Mouse (Mus musculus): ENCODE data around the gene Sh3bgrl2. TPM values are rescaled to one million over a fixed set of nuclear protein-coding genes. Genes with fewer than 3 reads are reported as not detected.

The Sh3bgrl2 gene
- polyA plus RNA-seq, 2 experiments, result 5.3 to 15.5 TPM

DNA sequence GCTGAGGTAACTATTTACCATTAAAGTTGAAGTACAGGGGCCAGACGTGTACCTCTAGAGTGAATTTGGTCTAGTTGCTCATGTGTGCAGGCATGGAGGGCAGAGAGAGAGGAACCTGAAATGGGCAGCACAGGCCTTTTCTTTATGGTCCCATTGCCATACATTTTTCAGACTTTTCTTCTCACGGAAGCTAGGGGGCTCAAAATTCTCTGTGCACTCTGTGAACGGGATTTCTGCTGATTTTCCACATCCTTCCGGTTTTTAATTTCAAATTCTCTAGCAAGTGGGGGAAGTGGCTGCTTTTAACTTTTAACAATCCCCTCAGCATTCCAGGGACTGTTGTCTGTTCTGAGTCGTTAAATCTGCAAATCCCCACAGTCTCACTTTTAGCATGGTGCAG, 83.8 kb downstream of the Sh3bgrl2 start:
- Histone ChIP-seq H3K27ac (replicated peaks; ENCODE audit: low read depth, low read length) (no peak overlapping the region), H3K4me3 (replicated peaks; ENCODE audit: low read length) (no peak overlapping the region), H3K4me2 (replicated peaks; ENCODE audit: low read depth, low read length, severe bottlenecking) (no peak overlapping the region), H3K9me3 (ENCODE audit: control insufficient read depth, low read length) (no peaks in the 10 kb centered on the region), H3K9ac (ENCODE audit: low read depth, low read length, severe bottlenecking) (no peak overlapping the region), H3K4me1 (ENCODE audit: control insufficient read depth, insufficient read depth, low read length) (peaks cover 18% of the 10 kb centered on the region; the same call in 1 of the 2 replicates), H3K36me3 (ENCODE audit: control insufficient read depth, insufficient read depth, low read length) (no peaks in the 10 kb centered on the region), H3K27me3 (ENCODE audit: control insufficient read depth, insufficient read depth, low read length) (no peaks in the 10 kb centered on the region)
- ATAC-seq (ENCODE audit: low FRiP score, low read depth) (no peak), DNase-seq (ENCODE audit: low spot score) (no peak)
- 18% methylated on average over 5 of the region's 5 CpGs for WGBS
- no peak for TF ChIP-seq POLR2A (IDR thresholded peaks at IDR 0.05; ENCODE audit: borderline replicate concordance, extremely low read depth, insufficient read depth, insufficient read length)

DNA sequence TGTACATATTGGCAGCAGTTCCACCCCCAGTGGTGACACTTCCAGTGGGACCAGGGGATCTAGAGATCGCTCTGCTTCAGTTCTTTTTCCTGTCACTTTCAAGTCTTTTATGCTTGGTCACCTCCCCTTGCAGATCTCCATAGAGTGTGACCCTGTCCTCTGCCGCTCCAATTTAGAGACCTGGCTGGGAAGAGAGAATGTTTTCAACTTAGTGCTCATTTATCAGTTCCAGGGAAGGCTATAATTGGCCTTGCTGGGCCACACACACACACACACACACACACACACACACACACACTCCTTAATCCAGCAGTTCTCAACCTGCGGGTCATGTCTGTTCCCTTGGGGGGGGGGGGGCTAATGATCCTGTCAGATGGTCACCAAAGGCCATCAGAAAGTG, 86.6 kb downstream of the Sh3bgrl2 start:
- no peak for TF ChIP-seq POLR2A (IDR thresholded peaks at IDR 0.05; ENCODE audit: borderline replicate concordance, extremely low read depth, insufficient read depth, insufficient read length)
- H3K4me1 ChIP-seq (ENCODE audit: control insufficient read depth, insufficient read depth, low read length), result peaks cover 10% of the 10 kb centered on the region
- H3K9me3 ChIP-seq (ENCODE audit: control insufficient read depth, low read length), result no peaks in the 10 kb centered on the region
- no peak overlapping the region for H3K4me2 ChIP-seq (replicated peaks; ENCODE audit: low read depth, low read length, severe bottlenecking)
- DNase-seq (ENCODE audit: low spot score) (no peak), ATAC-seq (ENCODE audit: low FRiP score, low read depth) (no peak)
- H3K9ac ChIP-seq (ENCODE audit: low read depth, low read length, severe bottlenecking), result no peak overlapping the region
- no peak overlapping the region for H3K4me3 ChIP-seq (replicated peaks; ENCODE audit: low read length)
- H3K36me3 ChIP-seq (ENCODE audit: control insufficient read depth, insufficient read depth, low read length), result no peaks in the 10 kb centered on the region
- whole genome bisulfite sequencing, result 37% methylated on average over 3 of the region's 3 CpGs
- H3K27me3 ChIP-seq (ENCODE audit: control insufficient read depth, insufficient read depth, low read length), result no peaks in the 10 kb centered on the region
- H3K27ac ChIP-seq (replicated peaks; ENCODE audit: low read depth, low read length), result no peak overlapping the region

DNA sequence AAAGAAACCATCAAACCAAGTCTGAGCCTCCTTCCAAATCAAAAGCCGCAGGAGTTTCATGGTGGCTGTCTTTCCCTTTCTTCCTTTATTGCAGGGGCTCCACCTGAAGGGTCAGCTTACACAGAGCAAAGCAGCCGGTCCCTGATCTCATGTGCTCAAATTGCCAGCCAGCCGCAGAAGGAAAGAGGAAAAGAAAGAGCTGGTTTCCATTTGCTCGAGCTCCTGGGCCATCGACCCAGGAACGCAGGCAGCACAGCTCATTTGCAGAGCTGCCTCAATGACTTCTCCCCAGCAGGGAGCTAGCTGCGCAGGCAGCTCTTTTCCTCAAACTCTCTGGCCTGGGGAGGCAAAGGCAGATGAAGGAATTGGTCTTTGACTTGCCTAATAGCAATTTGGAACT, 87.9 kb downstream of the Sh3bgrl2 start:
- peaks cover 14% of the 10 kb centered on the region for H3K4me1 ChIP-seq (ENCODE audit: control insufficient read depth, insufficient read depth, low read length)
- ATAC-seq (ENCODE audit: low FRiP score, low read depth) (no peak), DNase-seq (ENCODE audit: low spot score) (peak; percentile 14)
- no peak overlapping the region for H3K4me3 ChIP-seq (replicated peaks; ENCODE audit: low read length)
- no peaks in the 10 kb centered on the region for H3K27me3 ChIP-seq (ENCODE audit: control insufficient read depth, insufficient read depth, low read length)
- WGBS, result 3% methylated on average over 7 of the region's 7 CpGs
- TF ChIP-seq POLR2A (IDR thresholded peaks at IDR 0.05; ENCODE audit: borderline replicate concordance, extremely low read depth, insufficient read depth, insufficient read length), result no peak
- H3K36me3 ChIP-seq (ENCODE audit: control insufficient read depth, insufficient read depth, low read length), result no peaks in the 10 kb centered on the region
- H3K27ac ChIP-seq (replicated peaks; ENCODE audit: low read depth, low read length), result peak overlapping the region; percentile 21; the same call in 1 of the 2 replicates
- H3K9me3 ChIP-seq (ENCODE audit: control insufficient read depth, low read length), result no peaks in the 10 kb centered on the region
- peak overlapping the region; percentile 28 for H3K4me2 ChIP-seq (replicated peaks; ENCODE audit: low read depth, low read length, severe bottlenecking)
- no peak overlapping the region for H3K9ac ChIP-seq (ENCODE audit: low read depth, low read length, severe bottlenecking)

- no peak for TF ChIP-seq POLR2A (IDR thresholded peaks at IDR 0.05; ENCODE audit: borderline replicate concordance, extremely low read depth, insufficient read depth, insufficient read length)
- Histone ChIP-seq H3K9me3 (ENCODE audit: control insufficient read depth, low read length) (no peaks in the 10 kb centered on the region), H3K4me1 (ENCODE audit: control insufficient read depth, insufficient read depth, low read length) (peaks cover 18% of the 10 kb centered on the region; the same call in 1 of the 2 replicates), H3K36me3 (ENCODE audit: control insufficient read depth, insufficient read depth, low read length) (no peaks in the 10 kb centered on the region), H3K4me3 (replicated peaks; ENCODE audit: low read length) (no peak overlapping the region), H3K9ac (ENCODE audit: low read depth, low read length, severe bottlenecking) (no peak overlapping the region), H3K4me2 (replicated peaks; ENCODE audit: low read depth, low read length, severe bottlenecking) (no peak overlapping the region), H3K27me3 (ENCODE audit: control insufficient read depth, insufficient read depth, low read length) (no peaks in the 10 kb centered on the region), H3K27ac (replicated peaks; ENCODE audit: low read depth, low read length) (no peak overlapping the region)
- DNase-seq (ENCODE audit: low spot score) (no peak), ATAC-seq (ENCODE audit: low FRiP score, low read depth) (0 out of 2 replicates have a peak, but pooled peaks have one; percentile 9)
- 43% methylated on average over 4 of the region's 4 CpGs for WGBS
These were observed 95.0 kb downstream of the Sh3bgrl2 start for GRCm38 (mm10) chr9:83643139-83643538.

DNA sequence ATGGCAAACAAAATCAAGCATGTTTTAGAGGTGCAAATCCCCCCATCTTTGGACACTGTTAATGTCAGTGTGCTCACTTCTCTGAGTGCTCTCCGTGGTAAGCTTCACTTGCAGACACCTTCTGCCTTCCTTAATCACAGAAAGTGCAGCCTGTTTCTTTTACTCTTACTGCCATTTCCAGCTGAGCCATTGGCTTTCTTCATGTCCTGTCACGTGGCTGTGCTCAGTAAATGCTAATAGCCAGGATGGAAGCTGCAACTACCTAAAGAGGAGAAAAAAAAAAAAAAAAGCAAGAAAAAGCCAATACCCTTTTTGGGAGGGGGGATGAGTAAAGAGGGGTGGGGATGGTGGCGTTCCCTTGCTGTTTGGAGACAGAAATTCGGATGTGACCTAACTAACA, 95.7 kb downstream of the Sh3bgrl2 start:
- H3K4me3 ChIP-seq (replicated peaks; ENCODE audit: low read length), result no peak overlapping the region
- no peak for TF ChIP-seq POLR2A (IDR thresholded peaks at IDR 0.05; ENCODE audit: borderline replicate concordance, extremely low read depth, insufficient read depth, insufficient read length)
- no peaks in the 10 kb centered on the region for H3K27me3 ChIP-seq (ENCODE audit: control insufficient read depth, insufficient read depth, low read length)
- peaks cover 18% of the 10 kb centered on the region; the same call in 1 of the 2 replicates for H3K4me1 ChIP-seq (ENCODE audit: control insufficient read depth, insufficient read depth, low read length)
- no peak overlapping the region for H3K4me2 ChIP-seq (replicated peaks; ENCODE audit: low read depth, low read length, severe bottlenecking)
- no peak for DNase-seq (ENCODE audit: low spot score)
- WGBS, result 48% methylated on average over 4 of the region's 4 CpGs
- no peak overlapping the region for H3K9ac ChIP-seq (ENCODE audit: low read depth, low read length, severe bottlenecking)
- no peak overlapping the region for H3K27ac ChIP-seq (replicated peaks; ENCODE audit: low read depth, low read length)
- H3K9me3 ChIP-seq (ENCODE audit: control insufficient read depth, low read length), result no peaks in the 10 kb centered on the region
- no peaks in the 10 kb centered on the region for H3K36me3 ChIP-seq (ENCODE audit: control insufficient read depth, insufficient read depth, low read length)
- no peak for ATAC-seq (ENCODE audit: low FRiP score, low read depth)

DNA sequence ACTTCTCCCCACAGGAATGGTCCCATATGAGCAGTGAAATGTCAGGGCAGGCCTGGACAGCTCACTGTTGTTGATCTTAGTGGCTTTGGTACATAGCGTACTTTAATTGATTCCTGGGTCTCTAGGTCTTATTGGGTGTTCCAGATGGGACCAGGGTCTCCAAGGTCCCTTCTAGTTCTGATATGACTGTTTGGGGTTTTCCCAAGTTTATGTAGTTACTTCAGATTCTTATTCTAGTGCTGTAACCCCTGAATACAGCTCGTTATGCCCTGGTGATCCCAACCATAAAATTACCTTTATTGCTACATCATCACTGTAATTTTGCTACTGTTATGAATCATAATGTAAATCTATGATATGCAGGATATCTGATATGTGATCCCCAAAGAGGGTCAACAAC, 98.1 kb downstream of the Sh3bgrl2 start:
- no peaks in the 10 kb centered on the region for H3K9me3 ChIP-seq (ENCODE audit: control insufficient read depth, low read length)
- 76% methylated on average over 2 of the region's 2 CpGs for WGBS
- no peak overlapping the region for H3K4me3 ChIP-seq (replicated peaks; ENCODE audit: low read length)
- no peaks in the 10 kb centered on the region for H3K36me3 ChIP-seq (ENCODE audit: control insufficient read depth, insufficient read depth, low read length)
- H3K9ac ChIP-seq (ENCODE audit: low read depth, low read length, severe bottlenecking), result no peak overlapping the region
- no peak for DNase-seq (ENCODE audit: low spot score)
- no peak overlapping the region for H3K27ac ChIP-seq (replicated peaks; ENCODE audit: low read depth, low read length)
- ATAC-seq (ENCODE audit: low FRiP score, low read depth), result no peak
- H3K4me2 ChIP-seq (replicated peaks; ENCODE audit: low read depth, low read length, severe bottlenecking), result no peak overlapping the region
- no peak for TF ChIP-seq POLR2A (IDR thresholded peaks at IDR 0.05; ENCODE audit: borderline replicate concordance, extremely low read depth, insufficient read depth, insufficient read length)
- H3K4me1 ChIP-seq (ENCODE audit: control insufficient read depth, insufficient read depth, low read length), result peaks cover 13% of the 10 kb centered on the region; the same call in 1 of the 2 replicates
- no peaks in the 10 kb centered on the region for H3K27me3 ChIP-seq (ENCODE audit: control insufficient read depth, insufficient read depth, low read length)
